Mouse (Mus musculus): ENCODE results near the gene Ankrd27. TPM values are rescaled to one million over a fixed set of nuclear protein-coding genes. Genes with fewer than 3 reads are reported as not detected.

Gene Ankrd27
- polyA plus RNA-seq, 1 experiment: 41.6 TPM

- 2% methylated on average over 92 of the region's 93 CpGs for WGBS
- peak overlapping the region; percentile 4; the same call in 1 of the 2 replicates for H3K27ac ChIP-seq (ENCODE audit: control insufficient read depth, insufficient read depth, low read length)
- DNase-seq: peak; percentile 84
- TF ChIP-seq CTCF (IDR thresholded peaks at IDR 0.05; ENCODE audit: borderline replicate concordance, control insufficient read depth, extremely low read depth, insufficient read depth, low read length, poor library complexity) (peak; percentile 32; the same call in 1 of the 2 replicates), POLR2A (IDR thresholded peaks at IDR 0.05; ENCODE audit: control insufficient read depth, extremely low read depth, insufficient read depth, low read length, poor library complexity) (peak; percentile 77)
- H3K4me3 ChIP-seq (ENCODE audit: control insufficient read depth, insufficient read depth, low read length): peak overlapping the region; percentile 63
- H3K36me3 ChIP-seq (ENCODE audit: control insufficient read depth, insufficient read depth, low read length): no peaks in the 10 kb centered on the region
- H3K27me3 ChIP-seq (ENCODE audit: control insufficient read depth, insufficient read depth, low read length): no peaks in the 10 kb centered on the region
- H3K4me1 ChIP-seq (replicated peaks; ENCODE audit: control insufficient read depth, insufficient read depth, low read length): peaks cover 5% of the 10 kb centered on the region; the same call in 1 of the 2 replicates
These were observed 30.5 kb upstream of the Ankrd27 start for GRCm38 (mm10) chr7:35555224-35556204.

- Histone ChIP-seq H3K27ac (ENCODE audit: control insufficient read depth, insufficient read depth, low read length) (peak within 1 kb of the TSS; percentile 4; the same call in 1 of the 2 replicates), H3K27me3 (ENCODE audit: control insufficient read depth, insufficient read depth, low read length) (no peaks in the 10 kb centered on the region), H3K4me3 (ENCODE audit: control insufficient read depth, insufficient read depth, low read length) (peak within 1 kb of the TSS; percentile 63), H3K36me3 (ENCODE audit: control insufficient read depth, insufficient read depth, low read length) (no peaks in the 10 kb centered on the region), H3K4me1 (replicated peaks; ENCODE audit: control insufficient read depth, insufficient read depth, low read length) (peaks cover 5% of the 10 kb centered on the region; the same call in 1 of the 2 replicates)
- WGBS: 51% methylated on average over 4 of the region's 4 CpGs
- TF ChIP-seq CTCF (IDR thresholded peaks at IDR 0.05; ENCODE audit: borderline replicate concordance, control insufficient read depth, extremely low read depth, insufficient read depth, low read length, poor library complexity) (no peak), POLR2A (IDR thresholded peaks at IDR 0.05; ENCODE audit: control insufficient read depth, extremely low read depth, insufficient read depth, low read length, poor library complexity) (no peak)
- no peak for DNase-seq
These were observed 29.8 kb upstream of the Ankrd27 start, which contains the start of gene Nudt19 for GRCm38 (mm10) chr7:35556205-35556603. Nudt19 (minus strand) TSS chr7:35556304.

- H3K36me3 ChIP-seq (ENCODE audit: control insufficient read depth, insufficient read depth, low read length): no peaks in the 10 kb centered on the region
- no peak overlapping the region for H3K27ac ChIP-seq (ENCODE audit: control insufficient read depth, insufficient read depth, low read length)
- TF ChIP-seq POLR2A (IDR thresholded peaks at IDR 0.05; ENCODE audit: control insufficient read depth, extremely low read depth, insufficient read depth, low read length, poor library complexity): no peak
- no peak for TF ChIP-seq CTCF (IDR thresholded peaks at IDR 0.05; ENCODE audit: borderline replicate concordance, control insufficient read depth, extremely low read depth, insufficient read depth, low read length, poor library complexity)
- peaks cover 5% of the 10 kb centered on the region; the same call in 1 of the 2 replicates for H3K4me1 ChIP-seq (replicated peaks; ENCODE audit: control insufficient read depth, insufficient read depth, low read length)
- H3K27me3 ChIP-seq (ENCODE audit: control insufficient read depth, insufficient read depth, low read length): no peaks in the 10 kb centered on the region
- no peak overlapping the region for H3K4me3 ChIP-seq (ENCODE audit: control insufficient read depth, insufficient read depth, low read length)
- 96% methylated on average over 5 of the region's 5 CpGs for WGBS
- no peak for DNase-seq
These were observed 29.1 kb upstream of the Ankrd27 start for GRCm38 (mm10) chr7:35556905-35557304.

GRCm38 (mm10) chr7:35557577-35557976, 28.5 kb upstream of the Ankrd27 start:
- TF ChIP-seq POLR2A (IDR thresholded peaks at IDR 0.05; ENCODE audit: control insufficient read depth, extremely low read depth, insufficient read depth, low read length, poor library complexity): no peak

DNA sequence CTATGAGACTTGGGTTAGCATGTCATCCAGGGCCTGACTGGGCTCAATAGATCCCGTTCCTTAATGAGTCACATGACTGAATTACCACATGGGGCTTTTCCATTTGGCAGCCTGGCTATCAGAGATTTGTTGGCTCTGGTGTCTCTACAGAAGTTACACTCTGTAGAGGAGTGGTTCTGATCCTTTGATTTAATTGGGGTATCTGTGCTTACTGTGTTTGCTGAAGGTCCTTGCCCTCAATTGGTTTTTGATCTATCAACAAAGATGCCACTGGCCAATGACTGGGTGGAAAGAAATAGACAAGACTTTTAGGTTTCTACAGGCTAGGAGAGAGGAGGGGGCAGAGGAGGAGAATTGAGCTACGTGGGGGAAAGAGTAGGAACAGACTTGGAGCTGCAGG, 27.4 kb upstream of the Ankrd27 start:
- 90% methylated on average over 2 of the region's 2 CpGs for WGBS
- DNase-seq: no peak
- Histone ChIP-seq H3K27ac (ENCODE audit: control insufficient read depth, insufficient read depth, low read length) (no peak overlapping the region), H3K4me1 (replicated peaks; ENCODE audit: control insufficient read depth, insufficient read depth, low read length) (peaks cover 5% of the 10 kb centered on the region; the same call in 1 of the 2 replicates), H3K4me3 (ENCODE audit: control insufficient read depth, insufficient read depth, low read length) (no peak overlapping the region), H3K36me3 (ENCODE audit: control insufficient read depth, insufficient read depth, low read length) (no peaks in the 10 kb centered on the region), H3K27me3 (ENCODE audit: control insufficient read depth, insufficient read depth, low read length) (no peaks in the 10 kb centered on the region)
- TF ChIP-seq POLR2A (IDR thresholded peaks at IDR 0.05; ENCODE audit: control insufficient read depth, extremely low read depth, insufficient read depth, low read length, poor library complexity): no peak
- no peak for TF ChIP-seq CTCF (IDR thresholded peaks at IDR 0.05; ENCODE audit: borderline replicate concordance, control insufficient read depth, extremely low read depth, insufficient read depth, low read length, poor library complexity)

More at GRCm38 (mm10) chr7:35557577-35557976, 28.5 kb upstream of the Ankrd27 start:
- 43% methylated on average over 3 of the region's 3 CpGs for WGBS
- DNase-seq: no peak
- no peak overlapping the region for H3K4me3 ChIP-seq (ENCODE audit: control insufficient read depth, insufficient read depth, low read length)
- no peaks in the 10 kb centered on the region for H3K27me3 ChIP-seq (ENCODE audit: control insufficient read depth, insufficient read depth, low read length)
- peaks cover 5% of the 10 kb centered on the region; the same call in 1 of the 2 replicates for H3K4me1 ChIP-seq (replicated peaks; ENCODE audit: control insufficient read depth, insufficient read depth, low read length)
- H3K27ac ChIP-seq (ENCODE audit: control insufficient read depth, insufficient read depth, low read length): no peak overlapping the region
- no peaks in the 10 kb centered on the region for H3K36me3 ChIP-seq (ENCODE audit: control insufficient read depth, insufficient read depth, low read length)

- 88% methylated on average over 3 of the region's 3 CpGs for WGBS
- no peaks in the 10 kb centered on the region for H3K36me3 ChIP-seq (ENCODE audit: control insufficient read depth, insufficient read depth, low read length)
- DNase-seq: no peak
- no peaks in the 10 kb centered on the region for H3K4me1 ChIP-seq (replicated peaks; ENCODE audit: control insufficient read depth, insufficient read depth, low read length)
- H3K27me3 ChIP-seq (ENCODE audit: control insufficient read depth, insufficient read depth, low read length): no peaks in the 10 kb centered on the region
- no peak for TF ChIP-seq POLR2A (IDR thresholded peaks at IDR 0.05; ENCODE audit: control insufficient read depth, extremely low read depth, insufficient read depth, low read length, poor library complexity)
- TF ChIP-seq CTCF (IDR thresholded peaks at IDR 0.05; ENCODE audit: borderline replicate concordance, control insufficient read depth, extremely low read depth, insufficient read depth, low read length, poor library complexity): no peak
- H3K27ac ChIP-seq (ENCODE audit: control insufficient read depth, insufficient read depth, low read length): no peak overlapping the region
- H3K4me3 ChIP-seq (ENCODE audit: control insufficient read depth, insufficient read depth, low read length): no peak overlapping the region
These were observed 26.2 kb upstream of the Ankrd27 start for GRCm38 (mm10) chr7:35559838-35560237.
